Mouse (Mus musculus) G1E (cell line): ENCODE measurements around the gene Angel2. TPM values are rescaled to one million over a fixed set of nuclear protein-coding genes. Genes with fewer than 3 reads are reported as not detected.

Experiments
- ATAC-seq: 2 replicates; pipeline ENCODE4 v1.8.0; 2016; ENCODE audit warnings: mild to moderate bottlenecking; ENCODE audit not compliant: insufficient number of reproducible peaks, poor library complexity, low FRiP score, severe bottlenecking; ENCODE audit errors: extremely low read depth
- DNase-seq: peaks from one replicate; pipeline ENCODE4 v3.0.0; 2012; ENCODE audit warnings: low spot score
- H3K27me3 ChIP-seq: 2 replicates; pipeline ENCODE4 v1.6.1; 2012; ENCODE audit warnings: mild to moderate bottlenecking, low read length, inconsistent platforms; ENCODE audit not compliant: insufficient read depth
- H3K36me3 ChIP-seq: replicated peaks from 2 replicates; pipeline ENCODE3; 2012; ENCODE audit warnings: mild to moderate bottlenecking, inconsistent platforms
- H3K4me1 ChIP-seq: 2 replicates; pipeline ENCODE4 v1.6.1; 2012; ENCODE audit warnings: low read depth, low read length, inconsistent platforms, mixed read lengths; ENCODE audit not compliant: insufficient read depth
- H3K4me3 ChIP-seq: 2 replicates; pipeline ENCODE4 v1.5.1; 2012; ENCODE audit warnings: low read depth, mild to moderate bottlenecking, inconsistent platforms, low read length, moderate library complexity, mixed read lengths
- H3K9me3 ChIP-seq: replicated peaks from 2 replicates; pipeline ENCODE4 v1.6.1; 2012; ENCODE audit warnings: inconsistent platforms
- CTCF ChIP-seq: IDR thresholded peaks from 2 replicates; pipeline ENCODE4 v1.5.1; 2012; ENCODE audit warnings: low read depth, low read length, inconsistent platforms, mixed read lengths
- GATA1 ChIP-seq: IDR thresholded peaks from 2 replicates; pipeline ENCODE4 v1.6.1; 2012; ENCODE audit warnings: borderline replicate concordance, low read length, inconsistent platforms, mixed read lengths
- GATA2 ChIP-seq: IDR thresholded peaks from 2 replicates; pipeline ENCODE4 v1.6.1; 2012; ENCODE audit warnings: low read depth, low read length, inconsistent platforms, borderline replicate concordance
- POLR2AphosphoS5 ChIP-seq: IDR thresholded peaks from 2 replicates; pipeline ENCODE4 v1.6.1; 2012; ENCODE audit warnings: low read depth, low read length, inconsistent platforms; ENCODE audit not compliant: insufficient replicate concordance
- TAL1 ChIP-seq: conservative IDR thresholded peaks from 2 replicates; pipeline ENCODE4 v1.6.1; 2012; ENCODE audit warnings: low read depth, low read length, inconsistent platforms, mixed read lengths
- polyA plus RNA-seq: library from polyadenylated mRNA; stranded (reverse); fragments of >175 nt; gene quantifications from 2 replicates; pipeline ENCODE4 v1.2.3, GENCODE M21; 2012
- total RNA-seq, 2 experiments: library from RNA; stranded (forward) in 1 of 2; stranded (reverse) in 1 of 2; fragments of 200-1000 nt in 1 of 2; fragments of >200 nt in 1 of 2; fragmentation: Nextera tagmentation in 1 of 2; gene quantifications; 2 replicates each; pipeline ENCODE4 v1.2.3; 2014 to 2017

The Angel2 gene
- total and polyA plus RNA-seq, 3 experiments = 11.4 to 43.9 (median 43.5) TPM

- peaks cover 19% of the 10 kb centered on the region for H3K4me1 ChIP-seq
- DNase-seq = peak; percentile 95
Observed at GRCm38 (mm10) chr1:190928370-190929009, 3.6 kb downstream of the Angel2 start.

GRCm38 (mm10) chr1:190929010-190929695 is 4.2 kb downstream of the Angel2 start:
- Histone ChIP-seq H3K27me3 (no peaks in the 10 kb centered on the region), H3K36me3 (peaks cover 25% of the 10 kb centered on the region), H3K9me3 (no peaks in the 10 kb centered on the region), H3K4me3 (peak overlapping the region; percentile 79), H3K4me1 (peaks cover 19% of the 10 kb centered on the region)
- TF ChIP-seq POLR2AphosphoS5 = no peak
- TF ChIP-seq TAL1 = no peak
- TF ChIP-seq GATA1 = no peak
- no peak for TF ChIP-seq GATA2
- TF ChIP-seq CTCF = no peak
- DNase-seq (peak; percentile 4), ATAC-seq (peak; percentile 1)

More at GRCm38 (mm10) chr1:190928370-190929009, 3.6 kb downstream of the Angel2 start:
- peaks cover 19% of the 10 kb centered on the region for H3K36me3 ChIP-seq
- TF ChIP-seq GATA2 = no peak
- TF ChIP-seq GATA1 = no peak
- H3K27me3 ChIP-seq = peaks cover under 1% of the 10 kb centered on the region; the same call in 1 of the 2 replicates
- peak; percentile 93 for ATAC-seq
- H3K4me3 ChIP-seq = peak overlapping the region; percentile 79
- H3K9me3 ChIP-seq = no peaks in the 10 kb centered on the region

- no peak for ATAC-seq
- H3K27me3 ChIP-seq = no peaks in the 10 kb centered on the region
- H3K4me3 ChIP-seq = no peak overlapping the region
- no peaks in the 10 kb centered on the region for H3K9me3 ChIP-seq
- H3K4me1 ChIP-seq = peaks cover 19% of the 10 kb centered on the region
- no peak for DNase-seq
- TF ChIP-seq TAL1 = no peak
- no peak for TF ChIP-seq POLR2AphosphoS5
- TF ChIP-seq GATA1 = no peak
- no peak for TF ChIP-seq CTCF
- no peak for TF ChIP-seq GATA2
- H3K36me3 ChIP-seq = peaks cover 36% of the 10 kb centered on the region
Observed at GRCm38 (mm10) chr1:190930181-190930580, 5.3 kb downstream of the Angel2 start.

- no peak for DNase-seq
- ATAC-seq = no peak
- Histone ChIP-seq H3K4me3 (no peak overlapping the region), H3K36me3 (peaks cover 90% of the 10 kb centered on the region), H3K27me3 (no peaks in the 10 kb centered on the region), H3K4me1 (no peaks in the 10 kb centered on the region), H3K9me3 (no peaks in the 10 kb centered on the region)
- TF ChIP-seq GATA1 = no peak
- TF ChIP-seq GATA2 = no peak
- TF ChIP-seq TAL1 = no peak
- TF ChIP-seq CTCF = no peak
- no peak for TF ChIP-seq POLR2AphosphoS5
Observed at GRCm38 (mm10) chr1:190939803-190940202, 14.9 kb downstream of the Angel2 start.

GRCm38 (mm10) chr1:190944109-190944760 is 19.3 kb downstream of the Angel2 start:
- Histone ChIP-seq H3K4me3 (no peak overlapping the region), H3K36me3 (peaks cover 90% of the 10 kb centered on the region)
- TF ChIP-seq TAL1 = no peak
- TF ChIP-seq CTCF = peak; percentile 51
- TF ChIP-seq GATA1 = no peak
- no peak for TF ChIP-seq POLR2AphosphoS5

GRCm38 (mm10) chr1:190947986-190948385 is 23.1 kb downstream of the Angel2 start:
- Histone ChIP-seq H3K4me1 (peaks cover 5% of the 10 kb centered on the region), H3K4me3 (no peak overlapping the region), H3K36me3 (peaks cover 56% of the 10 kb centered on the region), H3K27me3 (peaks cover 1% of the 10 kb centered on the region; the same call in 1 of the 2 replicates), H3K9me3 (no peaks in the 10 kb centered on the region)
- DNase-seq = no peak
- TF ChIP-seq GATA1 (no peak), GATA2 (no peak), CTCF (no peak), TAL1 (no peak), POLR2AphosphoS5 (no peak)
- ATAC-seq = no peak

More at GRCm38 (mm10) chr1:190944109-190944760, 19.3 kb downstream of the Angel2 start:
- DNase-seq = peak; percentile 49
- H3K27me3 ChIP-seq = no peaks in the 10 kb centered on the region
- peak; percentile 57 for ATAC-seq
- no peaks in the 10 kb centered on the region for H3K9me3 ChIP-seq
- no peaks in the 10 kb centered on the region for H3K4me1 ChIP-seq
